Mouse (Mus musculus) ES-Bruce4 (cell line): ENCODE measurements at regions not wholly inside any gene's neighbourhood (a gene's known extent, or its start where the extent isn't known, plus 50 kb on each side); places are given as distances from the start of the nearest gene placed in this dataset.

ENCODE experiments used
- H3K27ac ChIP-seq: 2 replicates; pipeline ENCODE4 v1.5.1; 2012; ENCODE audit warnings: low read length, inconsistent platforms; ENCODE audit not compliant: insufficient read depth
- H3K27me3 ChIP-seq: 2 replicates; pipeline ENCODE4 v1.6.1; 2012; ENCODE audit warnings: mild to moderate bottlenecking, low read length, inconsistent platforms; ENCODE audit not compliant: control insufficient read depth, poor library complexity, insufficient read depth, severe bottlenecking
- H3K36me3 ChIP-seq: 2 replicates; pipeline ENCODE4 v1.6.1; 2012; ENCODE audit warnings: inconsistent platforms, mild to moderate bottlenecking, low read length, moderate library complexity; ENCODE audit not compliant: control insufficient read depth, poor library complexity, insufficient read depth, severe bottlenecking
- H3K4me1 ChIP-seq: one replicate; pipeline ENCODE4 v1.8.1; 2011; ENCODE audit warnings: low read length; ENCODE audit not compliant: control insufficient read depth, insufficient read depth
- H3K4me3 ChIP-seq: 2 replicates; pipeline ENCODE4 v1.5.1; 2011; ENCODE audit warnings: low read depth, mild to moderate bottlenecking, low read length
- H3K9ac ChIP-seq: 2 replicates; pipeline ENCODE4 v1.6.1; 2012; ENCODE audit warnings: low read depth, mild to moderate bottlenecking, inconsistent platforms; ENCODE audit not compliant: poor library complexity, severe bottlenecking
- H3K9me3 ChIP-seq: replicated peaks from 2 replicates; pipeline ENCODE4 v1.6.1; 2012; ENCODE audit warnings: mild to moderate bottlenecking, low read length, inconsistent platforms; ENCODE audit not compliant: control insufficient read depth, poor library complexity, insufficient read depth, severe bottlenecking
- CTCF ChIP-seq: IDR thresholded peaks from one replicate; pipeline ENCODE4 v1.8.1; 2011; ENCODE audit warnings: low read depth, low read length
- EP300 ChIP-seq: IDR thresholded peaks from 2 replicates; pipeline ENCODE4 v1.6.1; 2011; ENCODE audit warnings: low read depth, low read length; ENCODE audit not compliant: insufficient read depth
- POLR2A ChIP-seq: IDR thresholded peaks from one replicate; pipeline ENCODE4 v1.8.1; 2011; ENCODE audit warnings: low read length; ENCODE audit not compliant: insufficient read depth

- Histone ChIP-seq H3K4me1 (no peaks in the 10 kb centered on the region), H3K27me3 (no peaks in the 10 kb centered on the region), H3K9ac (no peak overlapping the region), H3K4me3 (no peak overlapping the region), H3K36me3 (no peaks in the 10 kb centered on the region), H3K27ac (no peak overlapping the region), H3K9me3 (no peaks in the 10 kb centered on the region)
- no peak for TF ChIP-seq EP300
- TF ChIP-seq CTCF, result no peak
- TF ChIP-seq POLR2A, result no peak
These were observed 87.1 kb downstream of the Gm9733 start for GRCm38 (mm10) chr3:15244999-15245398.
